Mouse (Mus musculus) neutrophil, adult 5-6 weeks (primary cell): ENCODE results near the gene Acadvl. TPM values are rescaled to one million over a fixed set of nuclear protein-coding genes. Genes with fewer than 3 reads are reported as not detected.

ENCODE experiments used
- ATAC-seq: fragments of 151-379, 151-347 bp; 2 replicates; pipeline ENCODE4 v1.8.0; 2017; ENCODE audit warnings: mild to moderate bottlenecking, moderate TSS enrichment; ENCODE audit not compliant: insufficient number of reproducible peaks, poor library complexity, low FRiP score, severe bottlenecking; ENCODE audit errors: extremely low read depth
- total RNA-seq: library from RNA; stranded (forward); fragments of 200-1000 nt; gene quantifications from 2 replicates; pipeline ENCODE4 v1.2.3, GENCODE M21; 2017

Acadvl gene
- total RNA-seq, 1 experiment from 2014 or later = 45.2 TPM

DNA sequence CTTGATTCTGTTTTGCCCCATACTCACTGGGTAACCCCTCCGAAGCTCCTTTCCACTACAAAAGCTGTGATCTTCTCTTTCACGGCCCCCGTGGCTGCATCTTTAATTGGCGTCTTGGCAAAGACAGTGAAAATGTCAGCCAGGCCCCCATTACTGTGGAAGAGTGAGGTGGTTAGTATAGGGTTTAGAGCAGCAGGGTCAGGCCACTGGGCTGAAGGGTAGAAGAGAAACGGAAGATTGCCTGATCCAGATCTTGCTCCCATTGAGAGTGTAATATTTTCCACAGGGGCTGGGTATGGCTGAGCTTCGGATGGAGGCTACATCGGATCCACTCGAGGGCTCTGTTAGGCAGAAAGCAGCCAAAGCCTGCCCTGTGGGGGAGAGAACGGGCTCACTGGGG lies 2.3 kb downstream of the Acadvl start:
- no peak for ATAC-seq

- no peak for ATAC-seq
Measured at GRCm38 (mm10) chr11:70010961-70011360, 4.2 kb downstream of the Acadvl start.

DNA sequence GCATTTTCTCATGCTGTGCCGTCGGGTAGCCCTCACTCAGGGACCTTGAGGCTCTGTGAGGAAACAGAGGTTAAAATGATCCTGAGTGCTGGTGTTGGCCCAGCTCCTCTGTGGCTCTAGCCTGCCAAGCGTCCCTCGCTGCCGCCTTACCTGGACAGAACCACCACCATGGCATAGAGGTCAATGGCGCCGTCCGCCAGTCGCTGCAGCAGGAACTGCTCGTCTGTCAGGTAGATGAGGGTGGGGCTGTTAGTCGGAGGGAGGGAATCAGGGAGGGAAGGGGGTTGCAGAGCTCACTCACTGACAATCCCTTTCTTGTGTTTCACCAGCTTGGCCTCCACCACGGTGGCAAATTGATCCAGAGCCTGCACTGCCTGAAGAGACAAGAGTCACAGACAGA lies 4.7 kb downstream of the Acadvl start:
- no peak for ATAC-seq

GRCm38 (mm10) chr11:70010033-70010432 lies 5.2 kb downstream of the Acadvl start:
- ATAC-seq = no peak

- peak; percentile 25; the same call in 1 of the 2 replicates for ATAC-seq
Measured at GRCm38 (mm10) chr11:70005521-70005920, 9.7 kb downstream of the Acadvl start.

- ATAC-seq = no peak
Measured at GRCm38 (mm10) chr11:70002471-70002870, 12.7 kb downstream of the Acadvl start.

DNA sequence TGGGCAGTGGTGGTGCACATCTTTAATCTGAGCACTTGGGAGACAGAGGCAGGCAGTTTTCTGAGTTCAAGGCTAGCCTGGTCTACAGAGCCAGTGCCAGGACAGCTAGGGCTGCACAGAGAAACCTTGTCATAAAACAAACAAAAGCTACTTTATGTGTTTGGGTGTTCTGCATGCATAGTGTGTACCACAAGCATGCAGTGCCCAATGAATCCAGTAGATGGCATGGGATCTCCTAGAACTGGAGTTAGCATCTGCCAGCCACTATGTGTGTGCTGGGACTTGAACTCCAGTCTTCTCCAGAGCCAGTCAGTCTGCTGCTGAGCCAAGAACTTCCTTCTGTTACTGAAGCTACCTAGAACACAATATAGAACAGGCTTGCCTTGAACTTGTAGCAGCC lies 13.3 kb downstream of the Acadvl start:
- ATAC-seq = peak; percentile 36; the same call in 1 of the 2 replicates

DNA sequence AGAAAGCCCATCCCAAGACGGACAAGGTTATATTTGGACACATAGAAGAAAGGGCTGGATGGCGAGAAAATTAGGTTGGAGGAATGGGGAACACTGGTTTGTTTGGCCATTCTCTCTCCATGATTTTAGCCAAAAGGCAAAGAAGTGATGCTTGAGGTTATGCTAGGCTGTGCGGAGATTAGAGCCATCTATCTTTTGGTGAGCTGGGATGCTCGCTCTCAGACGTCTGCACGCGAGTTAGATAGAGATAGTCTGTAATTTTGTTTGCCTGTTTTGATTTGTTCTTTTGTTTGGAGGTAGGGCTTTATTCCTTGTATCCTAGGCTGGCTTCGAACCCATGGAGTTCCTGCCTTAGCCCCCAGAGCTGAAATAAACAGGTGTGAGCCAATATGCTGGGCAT lies 14.1 kb downstream of the Acadvl start:
- no peak for ATAC-seq

- ATAC-seq = peak; percentile 39
Measured at GRCm38 (mm10) chr11:70000396-70000898, 14.8 kb downstream of the Acadvl start, which contains the start of gene Dvl2. Dvl2 (plus strand) TSS chr11:70000595.

DNA sequence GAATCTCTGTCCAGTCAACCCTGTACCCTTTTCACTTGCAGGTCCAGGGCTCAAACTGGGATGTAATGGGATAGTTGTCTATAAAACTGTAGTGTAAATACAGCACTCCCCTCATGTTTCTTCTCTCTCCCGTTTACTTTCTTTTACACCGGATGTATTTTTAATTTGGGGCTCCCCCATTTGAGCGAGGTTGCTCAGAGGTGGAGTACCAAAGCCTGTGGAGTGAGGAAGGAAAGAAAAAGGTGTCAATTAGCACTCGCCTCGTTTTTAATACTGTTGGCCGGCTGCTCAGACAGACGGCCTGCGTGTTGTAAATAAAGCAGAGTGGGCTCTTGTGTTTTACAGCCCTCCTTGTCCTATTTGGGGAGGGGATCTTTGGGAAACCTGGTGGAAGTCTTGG lies 15.5 kb downstream of the Acadvl start:
- ATAC-seq = no peak

DNA sequence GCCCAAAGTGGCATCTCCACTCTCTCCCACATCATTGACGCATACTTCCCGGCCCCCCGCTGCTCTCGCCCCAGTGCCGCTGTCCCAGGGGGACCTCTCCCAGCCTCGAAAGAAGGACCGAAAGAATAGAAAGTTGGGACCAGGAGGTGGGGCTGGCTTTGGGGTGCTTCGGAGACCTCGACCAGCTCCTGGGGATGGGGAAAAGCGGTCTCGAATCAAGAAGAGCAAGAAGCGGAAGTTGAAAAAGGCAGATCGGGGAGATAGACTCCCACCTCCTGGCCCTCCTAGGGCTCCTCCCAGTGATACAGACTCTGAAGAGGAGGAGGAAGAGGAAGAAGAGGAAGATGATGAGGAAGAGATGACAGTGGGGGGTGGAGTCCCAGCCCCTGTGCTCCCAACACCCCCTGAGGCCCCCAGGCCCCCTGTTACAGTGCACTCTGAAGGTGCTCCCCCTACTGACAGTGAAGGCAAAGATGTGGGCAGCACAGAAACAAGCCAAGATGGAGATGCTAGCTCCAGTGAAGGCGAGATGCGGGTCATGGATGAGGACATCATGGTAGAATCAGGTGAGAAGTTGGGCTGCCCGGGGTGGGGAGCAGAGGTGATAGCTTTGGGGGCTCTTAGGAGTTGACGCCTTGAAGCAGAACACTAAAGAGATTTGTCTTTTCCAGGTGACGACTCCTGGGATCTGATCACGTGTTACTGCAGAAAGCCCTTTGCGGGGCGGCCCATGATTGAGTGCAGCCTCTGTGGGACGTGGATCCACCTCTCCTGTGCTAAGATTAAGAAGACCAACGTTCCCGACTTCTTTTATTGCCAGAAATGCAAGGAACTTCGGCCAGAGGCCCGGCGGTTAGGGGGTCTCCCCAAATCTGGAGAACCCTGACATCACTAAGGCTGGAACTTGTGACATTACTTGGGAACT lies 16.4 kb downstream of the Acadvl start:
- no peak for ATAC-seq

DNA sequence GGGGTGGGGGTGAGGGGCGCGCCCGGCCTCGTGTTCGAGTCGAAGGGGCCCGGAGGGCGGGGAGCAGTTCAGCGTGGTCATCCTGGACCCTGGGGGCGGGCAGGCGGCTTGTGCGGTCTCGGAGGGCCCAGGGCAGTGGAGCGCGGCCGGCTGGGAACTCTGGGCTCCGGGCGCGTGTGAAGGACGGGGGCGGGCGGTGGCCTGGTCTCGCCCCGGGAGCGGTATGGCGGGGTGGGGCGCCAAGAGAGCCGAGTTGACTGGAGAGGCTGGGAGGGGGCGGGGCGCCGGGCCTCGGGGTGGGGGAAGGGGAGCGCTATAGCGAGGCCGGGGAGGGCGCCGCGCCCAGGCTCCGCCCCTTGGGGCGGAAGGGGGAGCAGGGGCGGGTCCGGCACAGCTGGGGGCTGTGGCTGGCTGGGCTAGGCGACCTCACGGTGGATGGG lies 18.1 kb downstream of the Acadvl start:
- ATAC-seq = peak; percentile 15; the same call in 1 of the 2 replicates

- ATAC-seq = no peak
Measured at GRCm38 (mm10) chr11:69996161-69997061, 18.8 kb downstream of the Acadvl start.

DNA sequence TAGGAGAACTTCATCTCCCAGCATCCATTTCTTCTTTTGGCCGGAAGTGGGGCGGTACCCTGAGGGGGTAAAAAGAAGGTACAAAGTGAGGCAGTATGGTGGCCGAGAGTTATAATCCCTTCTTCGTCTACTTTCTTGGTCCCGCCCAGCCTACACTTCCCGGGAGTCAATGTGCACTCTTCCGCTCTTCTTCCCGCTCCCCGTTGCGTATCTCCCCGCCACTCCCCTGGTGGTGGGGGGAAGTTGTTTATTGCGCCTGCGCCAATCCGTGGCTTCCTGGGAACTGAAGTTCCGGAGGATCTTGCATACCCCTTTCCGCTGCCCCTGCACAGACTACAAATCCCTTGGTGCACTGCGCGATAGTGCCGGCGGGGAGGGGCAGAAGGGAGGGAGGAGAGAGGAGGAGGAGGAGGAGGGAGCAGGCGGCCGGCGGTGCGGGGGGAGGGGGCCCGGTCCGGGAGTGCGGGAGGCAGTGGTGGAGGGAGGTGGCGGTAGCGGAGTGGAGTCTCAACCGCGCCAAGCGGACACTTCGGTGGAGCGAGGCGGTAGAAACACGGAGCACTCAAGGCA lies 19.7 kb downstream of the Acadvl start, which contains the start of gene Phf23:
Gene Phf23, plus strand, starts transcription at position 387 of the 570 bp plus-strand sequence.
- ATAC-seq = peak; percentile 62

GRCm38 (mm10) chr11:69994401-69995090 lies 20.7 kb downstream of the Acadvl start:
- no peak for ATAC-seq

DNA sequence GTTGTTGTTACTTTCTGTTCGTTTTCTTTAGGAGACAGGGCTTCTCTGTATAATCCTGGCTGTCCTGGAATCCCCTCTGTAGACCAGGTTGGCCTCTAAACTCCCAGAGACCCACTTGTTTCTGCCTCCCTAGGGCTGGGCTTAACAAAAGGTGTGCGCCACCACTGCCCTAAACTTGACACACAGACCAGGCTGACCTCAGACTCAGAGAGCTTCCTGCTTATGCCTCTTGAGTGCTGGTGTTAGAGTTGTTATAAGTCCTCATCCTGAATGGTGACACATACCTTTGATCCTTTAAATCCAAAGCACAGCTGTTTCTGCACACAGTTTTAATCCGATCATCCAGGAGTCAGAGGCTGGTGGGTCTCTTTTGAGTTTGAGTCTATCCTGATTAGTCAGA lies 22.3 kb downstream of the Acadvl start:
- no peak for ATAC-seq

DNA sequence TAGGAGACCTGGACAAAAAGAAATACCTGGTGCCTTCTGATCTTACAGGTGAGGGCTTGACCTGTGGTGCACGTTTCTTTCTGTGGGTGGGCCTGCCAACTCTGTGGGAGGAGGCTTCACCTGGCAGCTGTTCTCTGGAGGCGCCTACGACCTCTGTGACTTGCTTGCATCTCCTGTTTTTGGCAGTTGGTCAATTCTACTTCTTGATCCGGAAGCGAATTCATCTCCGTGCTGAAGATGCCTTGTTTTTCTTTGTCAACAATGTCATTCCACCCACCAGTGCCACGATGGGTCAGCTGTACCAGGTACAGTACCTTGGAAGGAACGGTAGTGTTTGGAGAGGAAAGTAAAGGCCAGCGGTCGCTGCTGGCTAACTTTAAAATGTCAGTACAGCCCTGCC lies 22.8 kb downstream of the Acadvl start:
- no peak for ATAC-seq

- ATAC-seq = no peak
Measured at GRCm38 (mm10) chr11:69991711-69992110, 23.5 kb downstream of the Acadvl start.
